Mouse (Mus musculus) monocyte, adult 59 days (primary cell): ENCODE results near the gene Mrpl16. TPM values are rescaled to one million over a fixed set of nuclear protein-coding genes. Genes with fewer than 3 reads are reported as not detected.

ENCODE experiments used
- total RNA-seq, 2 experiments: library from RNA; stranded (reverse); gene quantifications; one replicate each; pipeline ENCODE4 v1.2.4; 2023

Gene Mrpl16
- total RNA-seq: 10 to 100 TPM; 20.4 to 22.3 TPM

GRCm38 (mm10) chr19:11770205-11770892 is at the start of gene Mrpl16:
Mrpl16 (plus strand) TSS chr19:11770391.

GRCm38 (mm10) chr19:11747298-11747697 is 22.9 kb upstream of the Mrpl16 start, which contains the start of gene Gif:
Gif (plus strand) TSS chr19:11747554.

GRCm38 (mm10) chr19:11819143-11819700 is 49.0 kb downstream of the Mrpl16 start, which contains the start of gene Stx3:
Stx3 (minus strand) TSS chr19:11819403.

Other genes starting within 250 kb of the Mrpl16 start
- not detected for gene Ms4a4d, start 233.6 kb upstream of the Mrpl16 start, total RNA-seq
- 10 to 100 TPM; 65.5 to 88.8 TPM for gene Ms4a6d, start 165.5 kb upstream of the Mrpl16 start, total RNA-seq
- gene Ms4a2, start 146.7 kb upstream of the Mrpl16 start, total RNA-seq: not detected
- not detected for gene Ms4a3, start 129.5 kb upstream of the Mrpl16 start, total RNA-seq
- not detected for gene Oosp2, start 109.8 kb upstream of the Mrpl16 start, total RNA-seq
- gene Oosp1, start 79.2 kb upstream of the Mrpl16 start, total RNA-seq: not detected
- not detected for gene Oosp3, start 73.3 kb upstream of the Mrpl16 start, total RNA-seq
- not detected for gene Gif, start 22.8 kb upstream of the Mrpl16 start, total RNA-seq
- gene Stx3, start 49.0 kb downstream of the Mrpl16 start, total RNA-seq: 10 to 100 TPM; 33.8 to 39.4 TPM
- not detected for gene Olfr1417, start 68.8 kb downstream of the Mrpl16 start, total RNA-seq
- not detected for gene Olfr1418, start 90.7 kb downstream of the Mrpl16 start, total RNA-seq
- gene Olfr1419, start 104.7 kb downstream of the Mrpl16 start, total RNA-seq: not detected
- not detected for gene Olfr1420, start 116.2 kb downstream of the Mrpl16 start, total RNA-seq
- 10 to 100 TPM; 45.9 to 47.2 TPM for gene Patl1, start 142.0 kb downstream of the Mrpl16 start, total RNA-seq
- 10 to 100 TPM; 49.4 to 51.5 TPM for gene Osbp, start 195.6 kb downstream of the Mrpl16 start, total RNA-seq